In the genomic region with DNA sequence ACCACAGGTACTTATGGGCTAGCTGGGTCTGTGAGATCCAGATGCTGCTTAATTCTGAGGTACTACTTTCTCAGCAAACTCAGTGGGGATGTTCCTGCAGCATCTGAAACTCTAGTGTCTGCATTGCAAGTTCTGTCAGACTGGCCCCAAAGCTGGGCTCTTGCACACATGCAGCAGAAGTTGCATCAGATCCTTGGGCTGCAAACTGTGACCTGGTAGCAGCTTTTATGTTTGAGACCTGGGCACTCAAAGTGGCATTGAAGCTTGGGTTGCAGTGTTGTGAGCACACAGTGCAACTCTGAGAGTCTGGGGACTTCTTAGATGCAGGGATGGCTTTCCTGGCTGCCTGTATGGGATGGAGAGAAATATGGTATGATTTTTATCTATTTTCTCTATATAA, we compare ENCODE assay signal across 40 mouse cellular contexts. TPM values are rescaled to one million over a fixed set of nuclear protein-coding genes. Genes with fewer than 3 reads are reported as not detected.
"Had no signal": no experiment of that assay in that cellular context is flagged by ENCODE, and none has a peak within 500 bp of the region (broad histone marks: within the 10 kb centered on the region; RNA-seq: fewer than 3 reads in every experiment).

No protein-coding gene starts in this region.

- H3K36me3 ChIP-seq: heart, embryonic 12.5 days; hindbrain, embryonic 10.5 days; hindbrain, embryonic 12.5 days; intestine, embryonic 15.5 days; limb, embryonic 10.5 days; limb, embryonic 12.5 days; liver, embryonic 13.5 days; liver, embryonic 15.5 days had no signal

- H3K27ac ChIP-seq: gastrocnemius, adult 2 months; heart, adult 2 months; hindbrain, embryonic 10.5 days; hindbrain, embryonic 12.5 days; hindbrain, embryonic 14.5 days; intestine, embryonic 15.5 days; layer of hippocampus, adult 2 months; limb, embryonic 10.5 days; limb, embryonic 12.5 days; liver, embryonic 13.5 days; liver, embryonic 15.5 days had no signal

- H3K27me3 ChIP-seq: heart, embryonic 12.5 days; hindbrain, embryonic 12.5 days; intestine, embryonic 15.5 days; limb, embryonic 12.5 days; liver, embryonic 13.5 days; liver, embryonic 15.5 days had no signal

- DNase-seq: gastrocnemius, adult 2 months; gastrocnemius, postnatal 10 days; gastrocnemius, postnatal 25 days; heart, adult 2 months; heart, postnatal 10 days; heart, postnatal 4 days; kidney, adult 18-20 months; kidney, adult 8-10 months; kidney, postnatal 10 days; kidney, postnatal 25 days; kidney, postnatal 4 days; liver; liver, embryonic 13.5 days had no signal

- H3K4me1 ChIP-seq: heart, embryonic 12.5 days; hindbrain, embryonic 10.5 days; hindbrain, embryonic 12.5 days; intestine, embryonic 15.5 days; limb, embryonic 10.5 days; limb, embryonic 12.5 days; liver, embryonic 13.5 days; liver, embryonic 15.5 days had no signal

- H3K9ac ChIP-seq: heart, embryonic 12.5 days; hindbrain, embryonic 12.5 days; hindbrain, embryonic 14.5 days; intestine, embryonic 15.5 days; limb, embryonic 12.5 days; liver, embryonic 13.5 days; liver, embryonic 15.5 days had no signal

- H3K9me3 ChIP-seq: heart, embryonic 12.5 days; hindbrain, embryonic 10.5 days; hindbrain, embryonic 12.5 days; intestine, embryonic 15.5 days; limb, embryonic 10.5 days; limb, embryonic 12.5 days; liver, embryonic 13.5 days; liver, embryonic 15.5 days had no signal

- H3K4me2 ChIP-seq: heart, embryonic 12.5 days; hindbrain, embryonic 12.5 days; hindbrain, embryonic 14.5 days; intestine, embryonic 15.5 days; limb, embryonic 12.5 days; liver, embryonic 11.5 days; liver, embryonic 13.5 days; liver, embryonic 15.5 days had no signal

- H3K4me3 ChIP-seq: gastrocnemius, adult 2 months; heart, adult 2 months; heart, embryonic 12.5 days; hindbrain, embryonic 10.5 days; hindbrain, embryonic 12.5 days; intestine, embryonic 15.5 days; layer of hippocampus, adult 2 months; limb, embryonic 10.5 days; limb, embryonic 12.5 days; liver, embryonic 13.5 days; liver, embryonic 15.5 days had no signal

RNA-seq across cellular contexts. Expression of a gene that starts 2.0 kb away (rescaled TPM):
- total RNA-seq: gastrocnemius, adult 2 months; gastrocnemius, postnatal 10 days; gastrocnemius, postnatal 25 days; gastrocnemius, postnatal 4 days; granulocyte monocyte progenitor cell, adult 5-6 weeks; heart, adult 2 months; heart, postnatal 10 days; heart, postnatal 25 days; heart, postnatal 4 days; layer of hippocampus, adult 2 months; layer of hippocampus, postnatal 10 days; layer of hippocampus, postnatal 25 days; left cerebral cortex, adult 18-20 months; left cerebral cortex, adult 8-10 months; left cerebral cortex, postnatal 10 days; left cerebral cortex, postnatal 36 days had no signal
- polyA plus RNA-seq: heart, adult 2 months; heart, embryonic 12.5 days; heart, embryonic 14.5 days; heart, embryonic 16.5 days; hindbrain, embryonic 10.5 days; hindbrain, embryonic 12.5 days; hindbrain, embryonic 14.5 days; hindbrain, embryonic 16.5 days; inflammation-experienced regulatory T-cells, adult 6 months; intestine, embryonic 15.5 days; intestine, postnatal 0 days; kidney, embryonic 14.5 days; kidney, embryonic 16.5 days; limb, embryonic 10.5 days; limb, embryonic 12.5 days; limb, embryonic 14.5 days; liver, embryonic 11.5 days; liver, embryonic 13.5 days; liver, embryonic 15.5 days had no signal
